Mouse (Mus musculus): ENCODE measurements at regions not wholly inside any gene's neighbourhood (a gene's known extent, or its start where the extent isn't known, plus 50 kb on each side); places are given as distances from the start of the nearest gene placed in this dataset.
"Not testable (repeated sequence)": the region's sequence is repeated elsewhere in the genome, so short reads cannot be mapped to it uniquely, and the experiment has no call there.

GRCm38 (mm10) chr1:35865263-35865662, 202.9 kb upstream of the Hs6st1 start:
- no peak for DNase-seq (ENCODE audit: low read depth)

GRCm38 (mm10) chr1:35866643-35867042, 201.6 kb upstream of the Hs6st1 start:
- no peak for DNase-seq (ENCODE audit: low read depth)

- peak; percentile 61 for DNase-seq (ENCODE audit: low read depth)
These were observed 198.6 kb upstream of the Hs6st1 start for GRCm38 (mm10) chr1:35869381-35870143.

GRCm38 (mm10) chr1:35870144-35870827, 197.9 kb upstream of the Hs6st1 start:
- no peak for DNase-seq (ENCODE audit: low read depth)

GRCm38 (mm10) chr1:35873038-35873437, 195.2 kb upstream of the Hs6st1 start:
- no peak for DNase-seq (ENCODE audit: low read depth)

DNA sequence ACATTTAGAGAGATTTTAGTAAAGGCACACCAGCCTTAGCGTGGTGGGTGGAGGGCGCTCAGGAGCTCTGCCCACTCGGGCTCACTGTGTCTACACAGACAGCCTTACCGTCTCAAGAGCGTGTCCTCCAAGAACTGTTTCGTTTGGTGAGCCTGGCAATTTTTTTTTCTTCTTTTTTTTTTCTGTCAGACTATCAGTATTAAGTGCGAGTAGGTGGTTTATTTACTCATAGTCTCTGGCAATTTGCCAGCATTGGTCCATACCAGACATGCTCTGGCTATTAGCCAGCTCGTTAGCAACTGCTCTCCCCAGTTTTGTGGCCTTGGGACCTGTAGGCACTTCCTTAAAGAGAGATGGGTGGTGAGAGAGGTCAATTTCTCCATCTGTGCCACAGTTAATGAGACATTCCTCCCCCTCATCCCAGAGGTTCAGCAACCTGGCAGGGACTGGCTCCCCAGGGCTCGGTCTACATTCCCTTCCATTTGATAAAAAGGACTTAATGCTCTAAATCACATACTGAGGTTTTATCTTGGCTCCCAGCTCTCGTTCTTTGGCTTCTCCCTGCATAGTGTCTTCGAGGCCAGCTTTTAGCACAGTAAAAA, 192.9 kb upstream of the Hs6st1 start:
- no peak for DNase-seq (ENCODE audit: low read depth)

GRCm38 (mm10) chr1:35878426-35878825, 189.8 kb upstream of the Hs6st1 start:
- no peak for DNase-seq (ENCODE audit: low read depth)

GRCm38 (mm10) chr1:35879388-35880093, 188.7 kb upstream of the Hs6st1 start:
- DNase-seq (ENCODE audit: low read depth): no peak

- DNase-seq (ENCODE audit: low read depth): no peak
These were observed 187.5 kb upstream of the Hs6st1 start for GRCm38 (mm10) chr1:35880562-35881265.

GRCm38 (mm10) chr1:35881521-35881920, 186.7 kb upstream of the Hs6st1 start:
- DNase-seq (ENCODE audit: low read depth): no peak

GRCm38 (mm10) chr1:35882101-35882500, 186.1 kb upstream of the Hs6st1 start:
- no peak for DNase-seq (ENCODE audit: low read depth)

- DNase-seq (ENCODE audit: low read depth): no peak
These were observed 178.3 kb upstream of the Hs6st1 start for GRCm38 (mm10) chr1:35889731-35890499.

DNA sequence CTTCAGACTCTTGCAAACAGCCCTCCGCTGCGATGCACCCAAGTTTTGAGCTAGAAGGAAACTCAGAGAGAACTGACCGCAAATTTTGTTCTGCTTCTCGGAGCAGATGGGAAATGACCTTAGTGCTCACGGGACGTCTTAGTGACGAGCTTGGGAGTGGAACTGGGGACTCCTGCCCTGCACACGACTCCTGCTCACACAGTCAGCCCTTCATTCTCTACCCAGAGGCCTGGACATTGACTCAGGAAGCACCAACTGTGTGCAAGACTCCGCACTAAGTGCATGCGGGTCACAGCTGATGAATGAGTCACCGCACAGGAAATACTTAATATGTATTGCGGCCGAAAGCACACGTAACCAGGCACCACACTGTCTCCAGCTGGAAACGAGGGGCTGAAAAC, 177.7 kb upstream of the Hs6st1 start:
- peak; percentile 72 for DNase-seq (ENCODE audit: low read depth)

GRCm38 (mm10) chr1:35899536-35899935, 168.7 kb upstream of the Hs6st1 start:
- DNase-seq (ENCODE audit: low read depth): no peak

DNA sequence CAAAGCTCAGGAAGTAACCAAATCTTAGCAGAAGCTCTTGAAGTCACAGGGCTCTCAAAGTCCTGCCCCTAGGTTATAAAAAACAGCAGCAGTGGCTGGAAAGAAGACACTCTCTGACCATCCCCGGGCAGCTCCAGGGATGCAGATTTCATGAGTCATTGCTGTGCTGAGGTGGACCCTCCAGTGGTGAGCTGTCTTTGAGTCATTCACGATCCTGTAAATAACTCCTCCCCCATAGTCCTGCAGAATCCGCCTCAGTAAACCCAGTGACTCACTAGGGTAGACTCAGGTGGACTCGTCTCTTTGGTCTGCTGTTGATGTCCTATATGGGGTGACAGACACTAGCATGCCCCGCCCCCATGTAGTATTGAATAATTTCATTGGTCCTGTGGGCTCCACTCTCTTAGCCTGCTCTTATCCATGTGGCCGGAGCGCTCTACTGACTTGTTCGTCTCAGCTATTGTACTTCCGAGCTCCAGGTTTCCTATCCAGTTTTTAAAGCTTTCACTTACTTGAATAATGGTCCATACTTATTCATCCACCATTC, 164.1 kb upstream of the Hs6st1 start:
- no peak for DNase-seq (ENCODE audit: low read depth)

- DNase-seq (ENCODE audit: low read depth): no peak
These were observed 154.6 kb upstream of the Hs6st1 start for GRCm38 (mm10) chr1:35913551-35913950.

- DNase-seq (ENCODE audit: low read depth): not testable (repeated sequence)
These were observed 154.0 kb upstream of the Hs6st1 start for GRCm38 (mm10) chr1:35914175-35914574.

DNA sequence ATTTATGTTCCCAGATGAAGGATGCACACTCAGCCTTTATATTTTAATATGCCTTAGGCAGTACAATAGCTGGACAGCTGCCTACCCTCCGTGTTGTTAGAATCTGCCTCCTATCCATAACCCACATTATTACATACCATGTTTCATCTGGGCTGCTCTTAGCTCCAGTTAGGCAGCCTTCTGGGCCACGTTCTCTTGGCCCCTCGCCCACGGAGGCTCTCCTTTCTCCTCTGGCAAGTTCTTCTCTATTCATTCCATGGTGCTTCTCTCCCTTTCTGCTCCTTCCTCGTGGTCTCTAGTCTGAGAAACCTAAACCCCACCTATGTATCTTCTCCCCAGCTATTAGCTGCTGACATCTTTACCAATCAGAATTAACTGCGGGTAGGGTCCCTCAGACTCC, 152.7 kb upstream of the Hs6st1 start:
- DNase-seq (ENCODE audit: low read depth): no peak

DNA sequence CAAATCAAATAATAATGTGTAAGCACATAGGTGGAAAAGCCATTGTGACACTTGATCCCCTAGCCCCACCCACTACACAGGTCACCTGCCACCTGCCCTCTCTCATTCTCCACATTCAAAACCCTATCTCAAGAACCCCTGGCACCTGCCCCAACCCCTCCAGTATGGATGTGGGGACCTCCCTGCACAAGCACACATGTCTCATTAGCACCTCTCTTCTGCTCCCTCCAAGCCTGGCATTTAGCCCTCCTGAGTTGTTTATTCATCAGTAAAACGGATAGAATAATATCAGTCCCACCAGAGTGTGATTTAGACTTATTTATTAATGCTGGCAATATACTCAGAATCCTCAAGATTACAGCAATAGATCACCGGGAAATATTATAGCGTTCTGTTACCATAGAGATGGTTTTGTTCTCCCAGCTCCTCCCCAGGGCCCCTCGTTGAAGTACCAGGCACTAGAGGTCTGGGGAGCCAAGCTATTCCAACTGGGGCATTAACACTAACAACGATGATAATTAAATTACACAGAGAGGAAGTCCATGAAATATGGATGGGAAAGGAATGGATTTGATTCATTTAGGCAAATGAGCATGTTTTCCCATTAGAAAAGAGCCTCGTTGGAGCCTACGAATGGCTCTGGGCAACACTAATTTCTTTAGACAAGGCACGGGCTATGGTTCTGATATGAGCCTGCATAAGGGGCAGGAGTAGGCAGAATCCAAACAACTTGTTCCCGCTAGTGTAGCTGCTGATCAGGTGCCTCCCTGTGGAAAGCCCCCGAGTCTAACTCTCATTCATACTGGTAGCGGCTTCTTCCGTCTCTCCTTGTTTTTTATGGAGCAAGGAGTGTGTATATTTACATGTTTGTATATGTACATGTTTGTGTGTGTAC, 148.1 kb upstream of the Hs6st1 start:
- no peak for DNase-seq (ENCODE audit: low read depth)

GRCm38 (mm10) chr1:35924796-35925195, 143.4 kb upstream of the Hs6st1 start:
- no peak for DNase-seq (ENCODE audit: low read depth)
